Comparison of ENCODE assay signal across 32 mouse cellular contexts in the genomic region with DNA sequence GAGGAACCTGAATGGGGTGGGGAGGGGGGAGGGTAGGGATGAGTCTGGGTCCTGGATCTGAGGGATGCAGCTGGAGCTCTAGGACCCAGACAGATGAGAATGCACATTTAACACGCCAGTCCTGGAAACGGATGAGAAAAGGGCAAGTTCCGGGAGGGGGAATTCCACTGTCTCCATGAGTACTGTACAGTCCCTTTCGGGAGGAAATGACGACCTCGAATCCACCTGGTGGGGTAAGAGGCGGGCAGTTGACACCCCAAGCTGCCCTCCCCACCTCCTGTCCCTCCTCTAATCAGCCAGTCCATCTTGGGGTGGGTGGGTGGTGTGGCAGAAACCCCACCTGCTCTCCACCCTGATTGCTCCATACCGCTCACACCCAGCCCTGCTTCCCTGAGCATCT. TPM values are rescaled to one million over a fixed set of nuclear protein-coding genes. Genes with fewer than 3 reads are reported as not detected.
DNase-seq lines count a peak whose midpoint lies in the region; ATAC-seq and TF ChIP-seq lines count a peak whose summit lies in the region.
"Had no signal": no experiment of that assay in that cellular context is flagged by ENCODE, and none has a peak within 500 bp of the region (broad histone marks: within the 10 kb centered on the region; RNA-seq: fewer than 3 reads in every experiment).

No protein-coding gene starts in this region.

- no peak for TF ChIP-seq EP300 in liver, postnatal 0 days (IDR thresholded peaks at IDR 0.05; ENCODE audit: low read depth)

- 51% methylated on average over 8 of the region's 8 CpGs for WGBS in liver, postnatal 0 days (ENCODE audit: insufficient replicate concordance)
- 42% methylated on average over 8 of the region's 8 CpGs for WGBS in liver, embryonic 12.5 days (ENCODE audit: insufficient replicate concordance)
- 46% methylated on average over 8 of the region's 8 CpGs for whole genome bisulfite sequencing in embryonic facial prominence, embryonic 15.5 days
- WGBS in stomach, embryonic 15.5 days: 36% methylated on average over 8 of the region's 8 CpGs
- 52% methylated on average over 8 of the region's 8 CpGs for WGBS in intestine, postnatal 0 days

- TF ChIP-seq CTCF in liver, postnatal 0 days (IDR thresholded peaks at IDR 0.05; ENCODE audit: low read depth): no peak
- no peak for TF ChIP-seq CTCF in intestine, postnatal 0 days (IDR thresholded peaks at IDR 0.05; ENCODE audit: low read depth)

- no peaks in the 10 kb centered on the region for H3K9me3 ChIP-seq in liver, postnatal 0 days (ENCODE audit: low read length)
- H3K9me3 ChIP-seq in liver, embryonic 12.5 days (replicated peaks): no peaks in the 10 kb centered on the region
- no peaks in the 10 kb centered on the region for H3K9me3 ChIP-seq in embryonic facial prominence, embryonic 15.5 days (replicated peaks)
- H3K9me3 ChIP-seq in stomach, embryonic 15.5 days: no peaks in the 10 kb centered on the region
- no peaks in the 10 kb centered on the region for H3K9me3 ChIP-seq in intestine, postnatal 0 days (ENCODE audit: control insufficient read depth)
- H3K9me3 ChIP-seq: liver, embryonic 15.5 days; midbrain, embryonic 15.5 days had no signal

- no peaks in the 10 kb centered on the region for H3K27me3 ChIP-seq in liver, postnatal 0 days (ENCODE audit: insufficient read depth, low read length)
- peaks cover 14% of the 10 kb centered on the region for H3K27me3 ChIP-seq in liver, embryonic 12.5 days (replicated peaks)
- no peaks in the 10 kb centered on the region for H3K27me3 ChIP-seq in embryonic facial prominence, embryonic 15.5 days
- no peaks in the 10 kb centered on the region for H3K27me3 ChIP-seq in stomach, embryonic 15.5 days (replicated peaks)
- no peaks in the 10 kb centered on the region for H3K27me3 ChIP-seq in intestine, postnatal 0 days (replicated peaks; ENCODE audit: control insufficient read depth, insufficient read depth, low read length)
- H3K27me3 ChIP-seq: midbrain, embryonic 15.5 days had no signal

- H3K9ac ChIP-seq in liver, postnatal 0 days (replicated peaks): no peak overlapping the region
- no peak overlapping the region for H3K9ac ChIP-seq in liver, embryonic 12.5 days
- H3K9ac ChIP-seq in embryonic facial prominence, embryonic 15.5 days: no peak overlapping the region
- no peak overlapping the region for H3K9ac ChIP-seq in stomach, embryonic 15.5 days
- no peak overlapping the region for H3K9ac ChIP-seq in intestine, postnatal 0 days (ENCODE audit: low read depth, low read length)
- H3K9ac ChIP-seq: liver, embryonic 15.5 days; midbrain, embryonic 15.5 days had no signal

- H3K4me3 ChIP-seq in liver, postnatal 0 days (ENCODE audit: low read depth, low read length): no peak overlapping the region
- H3K4me3 ChIP-seq in liver, embryonic 12.5 days: no peak overlapping the region
- no peak overlapping the region for H3K4me3 ChIP-seq in embryonic facial prominence, embryonic 15.5 days (replicated peaks)
- H3K4me3 ChIP-seq in stomach, embryonic 15.5 days (replicated peaks): no peak overlapping the region
- H3K4me3 ChIP-seq in intestine, postnatal 0 days (ENCODE audit: low read depth, low read length): no peak overlapping the region
- H3K4me3 ChIP-seq: left cerebral cortex, adult 2 months; liver, embryonic 15.5 days; midbrain, embryonic 15.5 days had no signal

- no peak overlapping the region for H3K27ac ChIP-seq in liver, postnatal 0 days (ENCODE audit: low read depth)
- no peak overlapping the region for H3K27ac ChIP-seq in liver, embryonic 12.5 days
- peak overlapping the region; percentile 55; the same call in 1 of the 2 replicates for H3K27ac ChIP-seq in embryonic facial prominence, embryonic 15.5 days (replicated peaks)
- H3K27ac ChIP-seq in stomach, embryonic 15.5 days: no peak overlapping the region
- no peak overlapping the region for H3K27ac ChIP-seq in intestine, postnatal 0 days (ENCODE audit: low read depth, low read length)
- H3K27ac ChIP-seq: left cerebral cortex, adult 2 months; liver, embryonic 15.5 days; midbrain, embryonic 15.5 days had no signal

- no peaks in the 10 kb centered on the region for H3K36me3 ChIP-seq in liver, postnatal 0 days (replicated peaks; ENCODE audit: insufficient read depth, low read length)
- no peaks in the 10 kb centered on the region for H3K36me3 ChIP-seq in liver, embryonic 12.5 days
- H3K36me3 ChIP-seq in embryonic facial prominence, embryonic 15.5 days: no peaks in the 10 kb centered on the region
- H3K36me3 ChIP-seq in stomach, embryonic 15.5 days: no peaks in the 10 kb centered on the region
- H3K36me3 ChIP-seq in intestine, postnatal 0 days (ENCODE audit: control insufficient read depth, insufficient read depth): no peaks in the 10 kb centered on the region
- H3K36me3 ChIP-seq: liver, embryonic 15.5 days; midbrain, embryonic 15.5 days had no signal

- H3K4me1 ChIP-seq in liver, postnatal 0 days (ENCODE audit: insufficient read depth): no peaks in the 10 kb centered on the region
- H3K4me1 ChIP-seq in liver, embryonic 12.5 days: no peaks in the 10 kb centered on the region
- H3K4me1 ChIP-seq in embryonic facial prominence, embryonic 15.5 days: peaks cover 10% of the 10 kb centered on the region; the same call in 1 of the 2 replicates
- H3K4me1 ChIP-seq in stomach, embryonic 15.5 days: 0 out of 2 replicates have a peak, but pooled peaks cover 4% of the 10 kb centered on the region
- no peaks in the 10 kb centered on the region for H3K4me1 ChIP-seq in intestine, postnatal 0 days (replicated peaks; ENCODE audit: control insufficient read depth, insufficient read depth, low read length)
- H3K4me1 ChIP-seq: liver, embryonic 15.5 days; midbrain, embryonic 15.5 days had no signal

- no peak overlapping the region for H3K4me2 ChIP-seq in liver, postnatal 0 days (ENCODE audit: low read depth, low read length)
- H3K4me2 ChIP-seq in liver, embryonic 12.5 days: no peak overlapping the region
- H3K4me2 ChIP-seq in embryonic facial prominence, embryonic 15.5 days (replicated peaks): no peak overlapping the region; the same call in 1 of the 2 replicates
- no peak overlapping the region for H3K4me2 ChIP-seq in stomach, embryonic 15.5 days
- no peak overlapping the region for H3K4me2 ChIP-seq in intestine, postnatal 0 days (replicated peaks; ENCODE audit: low read depth)
- H3K4me2 ChIP-seq: heart, embryonic 11.5 days; liver, embryonic 15.5 days; midbrain, embryonic 15.5 days had no signal

- DNase-seq in liver, postnatal 0 days: no peak
- DNase-seq in left cerebral cortex, adult 11 months (ENCODE audit: low spot score): no peak
- no peak for DNase-seq in cerebellum, adult 9-10 months
- DNase-seq: adrenal gland, adult 2 months; adrenal gland, postnatal 36 days; cerebellum, adult 18-20 months; cerebellum, postnatal 14 days; gastrocnemius, postnatal 14 days; kidney, postnatal 25 days; left cerebral cortex, postnatal 4 days; liver; lung, postnatal 10 days; right cerebral cortex, postnatal 25 days; thymus, postnatal 14 days had no signal

- peak; percentile 5; the same call in 1 of the 2 replicates for ATAC-seq in liver, postnatal 0 days
- no peak for ATAC-seq in liver, embryonic 12.5 days
- peak; percentile 96 for ATAC-seq in CD4-positive, CD25-positive, alpha-beta regulatory T cell, adult 4 months
- no peak for ATAC-seq in embryonic facial prominence, embryonic 15.5 days (ENCODE audit: insufficient number of reproducible peaks, low FRiP score, low TSS enrichment, low read depth)
- ATAC-seq in stomach, embryonic 15.5 days (ENCODE audit: insufficient read depth, low FRiP score, low read depth): peak; percentile 35; the same call in 1 of the 2 replicates
- ATAC-seq in intestine, postnatal 0 days: no peak
- ATAC-seq: forebrain, embryonic 14.5 days; hindbrain, embryonic 16.5 days; intestine, embryonic 16.5 days; midbrain, embryonic 15.5 days had no signal

RNA-seq across cellular contexts. Expression of a gene that starts 17.5 kb away (rescaled TPM):
- not detected in 2 replicates for polyA plus RNA-seq in liver, postnatal 0 days (2015; fragmentation: Nextera tagmentation; extraction: Ambion mirVana)
- 0.10 and 0.32 TPM in 2 replicates for polyA plus RNA-seq in liver, embryonic 12.5 days (2016; fragmentation: Nextera tagmentation; extraction: Ambion mirVana)
- polyA plus RNA-seq in CD4-positive, CD25-positive, alpha-beta regulatory T cell, adult 4 months (2017; shearing (Covaris generic)): not detected
- 1.9 TPM in 2 replicates for polyA plus RNA-seq in embryonic facial prominence, embryonic 15.5 days (2015; fragmentation: Nextera tagmentation; extraction: Ambion mirVana)
- 1.1 and 1.9 TPM in 2 replicates for polyA plus RNA-seq in stomach, embryonic 15.5 days (2015; fragmentation: Nextera tagmentation; extraction: Ambion mirVana)
- 0.08 and 0.29 TPM in 2 replicates for polyA plus RNA-seq in intestine, postnatal 0 days (2015; fragmentation: Nextera tagmentation; extraction: Ambion mirVana)
- polyA plus RNA-seq: heart, postnatal 0 days; liver, embryonic 15.5 days had no signal

RNA-seq across cellular contexts. Expression of a gene that starts 18.5 kb away (rescaled TPM):
- 0.26 and 0.38 TPM in 2 replicates for polyA plus RNA-seq in liver, postnatal 0 days (2015; fragmentation: Nextera tagmentation; extraction: Ambion mirVana)
- polyA plus RNA-seq in liver, embryonic 12.5 days (2016; fragmentation: Nextera tagmentation; extraction: Ambion mirVana): 0.77 and 0.81 TPM in 2 replicates
- polyA plus RNA-seq in CD4-positive, CD25-positive, alpha-beta regulatory T cell, adult 4 months (2017; shearing (Covaris generic)): 1 to 10 TPM; 3.1 to 5.2 TPM
- 49.6 and 55.7 TPM in 2 replicates for polyA plus RNA-seq in embryonic facial prominence, embryonic 15.5 days (2015; fragmentation: Nextera tagmentation; extraction: Ambion mirVana)
- 6.7 and 14.4 TPM in 2 replicates for polyA plus RNA-seq in stomach, embryonic 15.5 days (2015; fragmentation: Nextera tagmentation; extraction: Ambion mirVana)
- 36.7 and 37.1 TPM in 2 replicates for polyA plus RNA-seq in intestine, postnatal 0 days (2015; fragmentation: Nextera tagmentation; extraction: Ambion mirVana)

RNA-seq across cellular contexts. Expression of a gene that starts 40.4 kb away (rescaled TPM):
- not detected in 2 replicates for polyA plus RNA-seq in liver, postnatal 0 days (2015; fragmentation: Nextera tagmentation; extraction: Ambion mirVana)
- not detected in 2 replicates for polyA plus RNA-seq in liver, embryonic 12.5 days (2016; fragmentation: Nextera tagmentation; extraction: Ambion mirVana)
- polyA plus RNA-seq in CD4-positive, CD25-positive, alpha-beta regulatory T cell, adult 4 months (2017; shearing (Covaris generic)): not detected
- polyA plus RNA-seq in embryonic facial prominence, embryonic 15.5 days (2015; fragmentation: Nextera tagmentation; extraction: Ambion mirVana): 0.24 and 0.25 TPM in 2 replicates
- 0.45 TPM in 1 of 2 replicates, not detected in the other for polyA plus RNA-seq in stomach, embryonic 15.5 days (2015; fragmentation: Nextera tagmentation; extraction: Ambion mirVana)
- 0.17 and 0.22 TPM in 2 replicates for polyA plus RNA-seq in intestine, postnatal 0 days (2015; fragmentation: Nextera tagmentation; extraction: Ambion mirVana)
- polyA plus RNA-seq: adrenal gland, adult 2 months; brain, embryonic 14.5 days; cortical plate, adult 2 months; forebrain, embryonic 14.5 days; heart, embryonic 11.5 days; heart, postnatal 0 days; hindbrain, embryonic 16.5 days; kidney, embryonic 14.5 days; liver, embryonic 15.5 days; midbrain, embryonic 15.5 days; neural tube, embryonic 11.5 days; urinary bladder, adult 2 months had no signal

RNA-seq across cellular contexts. Expression of a gene that starts 45.0 kb away (rescaled TPM):
- 0.13 TPM in 1 of 2 replicates, not detected in the other for polyA plus RNA-seq in liver, postnatal 0 days (2015; fragmentation: Nextera tagmentation; extraction: Ambion mirVana)
- polyA plus RNA-seq in liver, embryonic 12.5 days (2016; fragmentation: Nextera tagmentation; extraction: Ambion mirVana): 0.67 and 0.81 TPM in 2 replicates
- polyA plus RNA-seq in CD4-positive, CD25-positive, alpha-beta regulatory T cell, adult 4 months (2017; shearing (Covaris generic)): not detected
- polyA plus RNA-seq in embryonic facial prominence, embryonic 15.5 days (2015; fragmentation: Nextera tagmentation; extraction: Ambion mirVana): 2.1 and 3.2 TPM in 2 replicates
- polyA plus RNA-seq in stomach, embryonic 15.5 days (2015; fragmentation: Nextera tagmentation; extraction: Ambion mirVana): 12.8 and 13.3 TPM in 2 replicates
- 16.6 and 16.7 TPM in 2 replicates for polyA plus RNA-seq in intestine, postnatal 0 days (2015; fragmentation: Nextera tagmentation; extraction: Ambion mirVana)

RNA-seq across cellular contexts. Expression of a gene that starts 48.2 kb away (rescaled TPM):
- polyA plus RNA-seq in liver, postnatal 0 days (2015; fragmentation: Nextera tagmentation; extraction: Ambion mirVana): 15.5 and 17.3 TPM in 2 replicates
- polyA plus RNA-seq in liver, embryonic 12.5 days (2016; fragmentation: Nextera tagmentation; extraction: Ambion mirVana): 14.8 and 16.1 TPM in 2 replicates
- 10 to 100 TPM; 15.2 to 21.1 TPM for polyA plus RNA-seq in CD4-positive, CD25-positive, alpha-beta regulatory T cell, adult 4 months (2017; shearing (Covaris generic))
- 38.4 and 43.4 TPM in 2 replicates for polyA plus RNA-seq in embryonic facial prominence, embryonic 15.5 days (2015; fragmentation: Nextera tagmentation; extraction: Ambion mirVana)
- polyA plus RNA-seq in stomach, embryonic 15.5 days (2015; fragmentation: Nextera tagmentation; extraction: Ambion mirVana): 35.4 and 36.7 TPM in 2 replicates
- 55.1 and 55.9 TPM in 2 replicates for polyA plus RNA-seq in intestine, postnatal 0 days (2015; fragmentation: Nextera tagmentation; extraction: Ambion mirVana)

Comparison
In these comparisons a context has a peak if more than half of its experiments do, and no peak if none do; other contexts are left out.
1. ATAC-seq: peak in liver, postnatal 0 days (single experiment), CD4-positive, CD25-positive, alpha-beta regulatory T cell, adult 4 months (single experiment) and stomach, embryonic 15.5 days (single experiment); none in liver, embryonic 12.5 days (single experiment), embryonic facial prominence, embryonic 15.5 days (single experiment) and intestine, postnatal 0 days (single experiment).